Mouse (Mus musculus): ENCODE measurements at regions not wholly inside any gene's neighbourhood (a gene's known extent, or its start where the extent isn't known, plus 50 kb on each side); places are given as distances from the start of the nearest gene placed in this dataset.

GRCm38 (mm10) chr7:50993707-50994106 is 394.7 kb downstream of the 4933405O20Rik start:
- DNase-seq, result no peak

- DNase-seq, result no peak
Observed at GRCm38 (mm10) chr7:51041899-51042667, 443.1 kb downstream of the 4933405O20Rik start.

- no peak for DNase-seq
Observed at GRCm38 (mm10) chr7:51051496-51051895, 452.5 kb downstream of the 4933405O20Rik start.

GRCm38 (mm10) chr7:51068376-51068775 is 442.5 kb upstream of the Ano5 start:
- no peak for DNase-seq

- no peak for DNase-seq
Observed at GRCm38 (mm10) chr7:51093774-51094173, 417.1 kb upstream of the Ano5 start.

- DNase-seq, result no peak
Observed at GRCm38 (mm10) chr7:51101166-51101565, 409.7 kb upstream of the Ano5 start.

GRCm38 (mm10) chr7:51140796-51141195 is 370.0 kb upstream of the Ano5 start:
- no peak for DNase-seq

- DNase-seq, result no peak
Observed at GRCm38 (mm10) chr7:51175211-51175610, 335.6 kb upstream of the Ano5 start.

- no peak for DNase-seq
Observed at GRCm38 (mm10) chr7:51215487-51216232, 295.2 kb upstream of the Ano5 start.

- no peak for DNase-seq
Observed at GRCm38 (mm10) chr7:51216233-51216605, 294.6 kb upstream of the Ano5 start.

GRCm38 (mm10) chr7:51221351-51221750 is 289.5 kb upstream of the Ano5 start:
- DNase-seq, result peak; percentile 73

- peak; percentile 91 for DNase-seq
Observed at GRCm38 (mm10) chr7:51221806-51222205, 289.0 kb upstream of the Ano5 start.

GRCm38 (mm10) chr7:51227136-51227535 is 283.7 kb upstream of the Ano5 start:
- no peak for DNase-seq

GRCm38 (mm10) chr7:51234616-51235015 is 276.2 kb upstream of the Ano5 start:
- no peak for DNase-seq

- DNase-seq, result no peak
Observed at GRCm38 (mm10) chr7:51247695-51248094, 263.1 kb upstream of the Ano5 start.

- no peak for DNase-seq
Observed at GRCm38 (mm10) chr7:51254461-51254860, 256.4 kb upstream of the Ano5 start.

GRCm38 (mm10) chr7:51259160-51259831 is 251.5 kb upstream of the Ano5 start:
- no peak for DNase-seq

- no peak for DNase-seq
Observed at GRCm38 (mm10) chr7:51264166-51264565, 246.7 kb upstream of the Ano5 start.

- no peak for DNase-seq
Observed at GRCm38 (mm10) chr7:51265896-51266295, 244.9 kb upstream of the Ano5 start.

GRCm38 (mm10) chr7:51266879-51267278 is 243.9 kb upstream of the Ano5 start:
- DNase-seq, result no peak

GRCm38 (mm10) chr7:51268743-51269142 is 242.1 kb upstream of the Ano5 start:
- DNase-seq, result no peak

- DNase-seq, result peak; percentile 38
Observed at GRCm38 (mm10) chr7:51270531-51271090, 240.2 kb upstream of the Ano5 start.

- no peak for DNase-seq
Observed at GRCm38 (mm10) chr7:51281470-51281869, 229.4 kb upstream of the Ano5 start.

Data from cerebellum, adult 11-12 months (tissue).